Mouse (Mus musculus) 416B (cell line): ENCODE measurements around the gene Batf.
"Not testable (repeated sequence)": the region's sequence is repeated elsewhere in the genome, so short reads cannot be mapped to it uniquely, and the experiment has no call there.

Source experiments
- DNase-seq: peaks from one replicate; pipeline ENCODE4 v3.0.0; 2011; ENCODE audit warnings: low read depth

The Batf gene

DNA sequence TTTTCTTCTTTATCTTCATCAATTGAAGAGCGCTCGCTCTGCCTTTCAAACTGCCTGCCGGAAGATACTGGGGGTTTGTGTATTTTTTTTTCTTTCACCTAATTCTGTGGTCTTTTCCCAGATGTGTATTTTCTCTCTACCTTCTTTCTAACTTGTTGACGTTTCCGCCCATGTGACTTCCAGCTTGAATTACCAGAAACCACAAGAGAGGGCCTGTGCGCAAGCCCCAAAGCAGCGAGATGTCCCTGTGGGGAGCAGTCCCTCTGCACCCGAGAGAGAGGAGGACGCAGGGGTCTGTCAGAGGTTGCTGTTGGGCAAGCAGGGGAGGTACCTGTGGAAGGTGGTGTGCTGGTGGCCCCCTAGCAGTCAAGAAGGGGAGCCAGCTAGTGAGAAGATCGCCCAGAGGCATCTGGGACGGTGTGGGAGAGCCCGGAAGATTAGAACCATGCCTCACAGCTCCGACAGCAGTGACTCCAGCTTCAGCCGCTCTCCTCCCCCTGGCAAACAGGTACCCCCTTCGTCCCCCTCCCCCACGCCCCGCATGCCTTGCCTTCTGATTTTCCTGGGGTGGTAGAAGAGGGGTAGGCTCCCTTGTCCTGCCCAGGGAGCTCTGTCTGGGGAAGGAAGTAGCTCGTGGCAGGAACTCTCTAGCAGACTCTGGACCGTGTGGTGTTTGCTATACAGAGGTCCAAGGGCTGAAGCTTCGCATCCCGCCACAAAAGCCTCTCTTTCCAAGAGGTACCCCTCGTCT is at the start of gene Batf:
Batf (plus strand) TSS at position 204 of the 751 bp plus-strand sequence.
- DNase-seq: peak; percentile 76

DNA sequence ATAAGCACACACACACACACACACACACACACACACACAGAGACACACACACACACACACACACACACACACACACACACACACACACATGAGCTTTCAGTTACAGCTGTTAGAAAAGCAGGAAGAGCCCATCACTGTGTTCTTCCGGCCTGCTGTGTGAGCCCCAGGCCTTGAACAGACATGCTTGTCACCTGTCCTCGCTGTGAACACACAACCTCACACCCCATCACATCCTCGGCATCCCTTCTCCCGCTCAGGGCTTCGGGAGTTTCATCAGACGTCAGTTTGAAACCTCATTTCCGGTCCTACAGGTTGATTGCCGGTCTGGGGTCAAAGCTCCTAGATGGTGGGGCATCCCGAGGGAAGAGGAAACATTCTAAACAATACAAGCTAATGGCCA is 48.5 kb upstream of the Batf start:
- no peak for DNase-seq

DNA sequence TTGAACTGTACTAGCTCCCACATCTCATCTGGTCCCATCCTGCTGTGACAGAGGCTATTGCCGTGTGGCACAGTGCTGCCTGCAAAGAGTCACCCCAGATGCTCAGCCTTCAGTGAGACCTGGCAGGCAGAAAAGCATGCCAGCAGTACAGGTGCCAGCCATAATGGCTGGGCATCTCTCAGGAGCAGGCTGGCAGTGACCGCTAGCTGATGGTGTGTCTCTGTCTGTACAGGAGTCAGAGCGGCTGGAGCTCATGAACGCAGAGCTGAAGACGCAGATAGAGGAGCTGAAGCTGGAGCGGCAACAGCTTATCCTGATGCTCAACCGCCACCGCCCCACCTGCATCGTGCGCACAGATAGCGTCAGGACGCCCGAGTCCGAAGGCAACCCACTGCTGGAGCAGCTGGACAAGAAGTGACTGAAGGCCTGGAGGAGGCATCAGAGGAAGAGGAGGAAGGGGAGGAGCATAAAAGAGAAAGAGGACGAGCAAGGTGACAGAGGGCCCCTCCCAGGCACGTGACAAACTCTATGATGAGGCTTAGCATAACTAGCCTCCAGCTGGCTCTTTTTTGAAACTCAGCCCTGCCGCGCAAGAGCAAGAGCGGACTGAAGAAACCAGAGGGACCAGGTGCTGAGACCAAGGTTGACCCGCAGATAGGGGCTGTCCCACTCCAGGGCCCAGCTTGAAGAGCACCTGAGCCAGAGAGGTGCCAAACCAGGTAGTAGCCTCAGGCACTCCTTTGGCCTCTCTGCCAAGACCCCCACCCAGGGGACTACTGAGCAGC is 47.7 kb upstream of the Batf start:
- DNase-seq: no peak

GRCm38 (mm10) chr12:85639326-85640008 is 47.0 kb upstream of the Batf start:
- no peak for DNase-seq

GRCm38 (mm10) chr12:85640852-85641563 is 45.5 kb upstream of the Batf start:
- peak; percentile 85 for DNase-seq

DNA sequence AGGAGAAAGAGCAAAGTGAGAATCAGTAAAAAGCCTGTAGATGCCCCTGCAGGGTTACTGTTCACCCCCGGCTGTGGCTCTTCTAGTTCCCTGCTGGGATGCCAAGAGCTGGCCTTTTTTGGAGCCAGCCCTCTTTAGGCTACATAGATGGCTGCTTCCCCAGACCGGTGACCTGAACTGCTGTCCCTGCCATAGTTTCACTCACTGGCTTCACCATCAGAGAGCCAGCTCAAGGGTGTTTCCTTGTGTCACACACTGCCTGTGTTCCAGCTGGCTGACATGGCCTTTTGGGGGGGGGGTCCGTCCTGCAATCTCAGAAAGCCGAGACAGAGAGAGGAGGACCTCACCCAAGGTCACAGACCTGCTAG is 44.9 kb upstream of the Batf start:
- DNase-seq: no peak

- peak; percentile 20 for DNase-seq
Measured at GRCm38 (mm10) chr12:85643735-85644134, 42.7 kb upstream of the Batf start.

DNA sequence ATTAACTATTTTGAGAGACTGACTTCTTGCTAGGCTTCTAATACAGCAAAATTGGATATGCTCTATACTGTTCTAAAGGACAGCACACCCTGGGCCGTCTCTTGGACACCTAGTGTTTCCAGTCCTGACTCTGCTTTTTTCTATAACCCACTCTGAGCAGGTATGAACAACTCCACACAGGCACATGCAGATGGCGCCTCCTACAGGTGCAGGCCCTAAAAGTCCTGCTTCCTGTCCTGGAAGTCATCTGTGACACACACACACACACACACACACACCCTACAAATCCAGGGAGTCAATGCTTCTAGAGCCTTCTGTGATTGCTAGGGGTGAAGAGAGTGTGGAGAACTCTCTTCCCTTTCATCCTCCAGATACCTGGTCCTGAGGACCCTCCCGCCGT is 40.8 kb upstream of the Batf start:
- peak; percentile 68 for DNase-seq

DNA sequence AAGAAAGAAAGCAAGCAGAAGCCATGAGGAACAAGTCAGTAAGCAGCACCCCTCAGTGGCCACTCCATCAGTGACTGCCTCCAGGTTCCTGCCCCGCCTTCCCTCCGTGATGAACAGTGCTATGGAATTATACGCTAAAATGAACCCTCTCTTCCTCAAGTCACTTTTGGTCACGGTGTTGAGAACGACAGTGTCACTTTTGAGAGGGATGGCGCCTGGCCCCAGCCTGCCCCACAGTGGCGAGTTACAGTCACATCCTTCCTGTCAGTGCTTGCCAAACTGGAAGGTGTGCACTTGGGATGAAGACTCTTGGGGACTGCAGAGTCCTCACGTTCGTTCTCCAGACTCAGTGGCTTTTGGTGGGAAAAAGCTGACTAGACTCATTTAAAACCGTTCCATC is 39.1 kb upstream of the Batf start:
- peak; percentile 79 for DNase-seq

- DNase-seq: peak; percentile 81
Measured at GRCm38 (mm10) chr12:85647955-85648354, 38.5 kb upstream of the Batf start.

DNA sequence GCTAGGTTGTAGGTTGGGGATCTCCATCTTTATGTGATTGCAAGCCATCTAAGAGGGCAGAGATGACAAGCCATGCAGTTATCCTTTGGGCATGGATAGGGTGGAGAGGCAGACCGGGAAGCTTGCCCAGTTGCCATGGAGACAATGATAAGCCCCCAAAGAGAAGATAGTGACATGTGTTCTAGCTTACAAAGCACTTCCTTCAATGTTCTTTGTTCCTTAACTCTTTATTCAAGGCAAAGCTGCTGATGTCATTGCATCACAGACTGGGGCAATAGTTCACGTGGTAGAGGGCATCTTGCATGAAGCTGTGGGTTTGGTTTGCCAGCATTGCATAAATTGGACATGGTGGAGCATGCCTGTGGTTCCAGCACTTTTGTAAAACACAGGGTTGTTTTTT is 27.1 kb upstream of the Batf start:
- peak; percentile 81 for DNase-seq

GRCm38 (mm10) chr12:85660855-85661254 is 25.6 kb upstream of the Batf start:
- no peak for DNase-seq

GRCm38 (mm10) chr12:85662232-85662631 is 24.2 kb upstream of the Batf start:
- DNase-seq: not testable (repeated sequence)

- DNase-seq: peak; percentile 82
Measured at GRCm38 (mm10) chr12:85662896-85663295, 23.6 kb upstream of the Batf start.

DNA sequence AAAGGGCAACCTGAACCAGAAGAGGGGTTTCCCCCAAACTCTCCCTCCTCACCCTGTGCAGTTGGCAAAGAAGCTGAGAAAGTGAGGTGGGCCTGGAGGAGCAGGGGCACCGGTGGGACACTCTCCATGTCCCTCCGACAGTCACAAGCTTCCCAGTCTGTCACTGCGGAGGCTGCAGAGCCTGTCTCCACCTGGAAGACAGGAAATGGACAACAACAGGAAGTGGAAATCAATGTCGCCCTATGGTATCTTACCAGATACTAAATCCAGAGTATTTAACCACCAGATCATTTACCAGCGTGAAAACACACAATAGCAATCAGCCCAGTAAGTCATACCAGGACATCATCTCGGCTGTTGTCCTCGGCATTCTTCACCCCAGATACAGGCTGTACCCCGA is 20.4 kb upstream of the Batf start:
- no peak for DNase-seq

DNA sequence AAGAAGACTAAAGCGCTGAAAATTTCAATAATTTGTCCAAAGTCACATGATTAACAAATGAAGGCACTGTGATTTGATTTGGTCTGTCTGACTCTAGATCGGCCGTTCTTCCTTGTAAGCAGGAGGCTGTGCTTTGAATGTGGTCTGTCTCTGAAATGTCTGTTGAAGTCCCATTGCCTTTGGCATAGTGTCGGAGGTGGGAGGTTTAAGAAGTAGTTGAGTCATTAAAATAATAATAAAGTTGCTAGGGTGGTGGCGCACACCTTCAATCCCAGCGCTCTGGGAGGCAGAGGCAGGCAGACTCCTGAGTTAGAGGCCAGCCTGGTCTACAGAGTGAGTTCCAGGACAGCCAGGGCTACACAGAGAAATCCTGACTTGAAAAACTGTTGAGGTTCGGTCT is 19.4 kb upstream of the Batf start:
- no peak for DNase-seq

DNA sequence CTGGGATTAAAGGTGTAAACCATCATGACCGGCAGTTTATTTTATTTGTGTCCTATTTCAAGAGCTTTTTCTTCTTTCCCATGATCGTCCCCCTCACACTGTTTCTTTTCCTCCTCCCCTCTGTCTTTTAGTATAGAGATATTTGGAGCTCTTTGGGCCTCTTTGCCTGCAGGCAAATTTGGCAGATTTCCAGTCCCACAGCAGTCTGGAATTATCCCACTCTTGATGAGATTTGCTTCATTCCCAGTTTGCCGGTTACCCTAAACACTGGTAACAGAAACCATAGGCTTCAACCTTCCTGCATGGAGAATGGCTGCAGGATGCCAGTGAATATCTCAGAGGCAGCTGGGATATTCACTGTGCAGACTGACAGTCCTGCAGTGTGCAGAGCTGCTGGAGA is 17.8 kb upstream of the Batf start:
- DNase-seq: no peak

GRCm38 (mm10) chr12:85670080-85670479 is 16.4 kb upstream of the Batf start:
- DNase-seq: peak; percentile 83

DNA sequence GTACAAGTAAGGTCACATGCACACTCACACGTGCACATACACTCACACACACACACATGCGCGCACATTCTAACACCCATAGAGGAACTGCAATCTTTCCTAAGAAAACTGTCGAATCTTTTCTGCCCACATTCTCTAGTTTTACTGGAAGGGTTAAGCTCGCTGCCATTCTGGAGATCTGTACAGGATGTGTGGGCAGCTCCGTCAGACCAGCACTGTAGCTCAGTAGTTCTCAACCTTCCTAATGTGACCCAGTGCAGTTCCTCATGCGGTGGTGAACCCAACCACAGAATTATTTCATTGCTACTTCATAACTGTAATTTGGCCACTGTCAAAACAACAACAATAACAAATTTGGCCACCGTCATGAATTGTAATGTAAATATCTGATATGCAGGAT is 12.6 kb upstream of the Batf start:
- peak; percentile 68 for DNase-seq

DNA sequence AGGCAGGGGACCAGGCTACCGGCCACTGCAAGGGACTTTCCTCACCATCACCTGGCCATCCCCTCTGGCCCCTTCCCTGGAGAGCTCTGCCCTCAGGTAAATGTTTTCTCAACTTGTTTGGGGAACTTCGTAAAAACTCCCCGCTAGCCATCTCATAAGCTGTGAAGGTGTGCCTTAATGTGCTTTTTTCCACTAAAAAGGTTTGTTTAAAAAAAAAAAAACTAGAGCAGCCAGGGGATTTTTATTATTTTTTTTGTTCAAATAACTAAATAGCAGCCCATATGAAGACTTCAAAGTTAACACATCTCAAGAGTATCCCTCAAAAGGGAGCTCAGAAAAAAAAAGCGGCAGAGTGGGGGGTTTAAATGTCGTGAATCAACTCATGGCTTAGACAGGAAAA is 7.4 kb upstream of the Batf start:
- no peak for DNase-seq

GRCm38 (mm10) chr12:85679808-85680207 is 6.7 kb upstream of the Batf start:
- no peak for DNase-seq

DNA sequence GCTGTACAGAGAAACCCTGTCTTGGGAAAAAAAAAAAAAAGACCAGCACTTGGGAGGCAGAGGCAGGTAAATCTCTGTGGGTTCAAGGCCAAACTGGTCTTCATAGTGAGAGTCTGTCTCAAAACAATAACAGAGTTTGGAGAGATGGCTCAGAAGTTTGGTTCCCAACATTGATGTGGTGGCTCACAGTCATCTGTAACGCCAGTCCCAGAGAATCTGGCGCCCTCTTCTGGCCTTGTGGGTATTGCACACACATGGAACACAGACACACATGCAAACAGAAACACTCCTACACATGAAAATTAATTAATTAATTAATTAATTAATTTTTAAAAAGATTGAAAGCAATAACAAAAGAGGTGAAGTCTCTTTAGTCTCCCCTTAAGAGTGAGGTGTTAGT is 4.1 kb upstream of the Batf start:
- peak; percentile 18 for DNase-seq
